Mouse (Mus musculus) gastrocnemius, postnatal 36 days (tissue): ENCODE measurements around the gene Hdac1. TPM values are rescaled to one million over a fixed set of nuclear protein-coding genes. Genes with fewer than 3 reads are reported as not detected.
A peak's percentile ranks its signal among the peaks of the same experiment; 100 is the strongest.
"Not testable (repeated sequence)": the region's sequence is repeated elsewhere in the genome, so short reads cannot be mapped to it uniquely, and the experiment has no call there.

Experiments
- DNase-seq, 2 experiments: peaks; one replicate each; pipeline ENCODE4 v3.0.0; 2022
- intact Hi-C: fragments of 180-260 bp; cut with DNase I; formaldehyde crosslinking; loops from one replicate; pipeline ENCODE4 v1.15.1; 2025
- total RNA-seq, 2 experiments: library from RNA; stranded (reverse); gene quantifications; 2 replicates each; pipeline ENCODE4 v1.2.3; 2021

Hdac1 gene
- total RNA-seq, 2 experiments from 2014 or later, result 9.0 to 9.9 TPM

GRCm38 (mm10) chr4:129563718-129564117 is 21.2 kb upstream of the Hdac1 start:
- intact Hi-C loops, result no loop called here
- DNase-seq, result no peak

DNA sequence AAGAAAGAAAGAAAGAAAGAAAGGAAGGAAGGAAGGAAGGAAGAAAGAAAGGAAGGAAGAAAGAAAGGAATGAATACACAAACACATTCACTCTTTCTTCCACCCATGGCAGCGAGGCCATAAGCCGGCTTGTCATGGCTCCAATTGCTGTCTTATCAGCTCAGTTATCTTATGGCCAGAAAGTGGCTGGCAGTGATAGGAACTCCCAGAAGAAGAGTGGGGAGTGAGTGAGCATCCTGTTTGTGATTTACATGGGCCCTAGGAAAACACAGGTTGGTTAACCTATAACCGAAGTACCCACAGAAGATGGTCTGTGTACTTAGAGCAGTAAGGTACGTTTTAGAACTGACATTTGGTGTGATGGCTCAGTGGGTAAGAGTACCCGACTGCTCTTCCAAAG is 18.7 kb upstream of the Hdac1 start:
- no peak for DNase-seq
- intact Hi-C loops, result no loop called here

DNA sequence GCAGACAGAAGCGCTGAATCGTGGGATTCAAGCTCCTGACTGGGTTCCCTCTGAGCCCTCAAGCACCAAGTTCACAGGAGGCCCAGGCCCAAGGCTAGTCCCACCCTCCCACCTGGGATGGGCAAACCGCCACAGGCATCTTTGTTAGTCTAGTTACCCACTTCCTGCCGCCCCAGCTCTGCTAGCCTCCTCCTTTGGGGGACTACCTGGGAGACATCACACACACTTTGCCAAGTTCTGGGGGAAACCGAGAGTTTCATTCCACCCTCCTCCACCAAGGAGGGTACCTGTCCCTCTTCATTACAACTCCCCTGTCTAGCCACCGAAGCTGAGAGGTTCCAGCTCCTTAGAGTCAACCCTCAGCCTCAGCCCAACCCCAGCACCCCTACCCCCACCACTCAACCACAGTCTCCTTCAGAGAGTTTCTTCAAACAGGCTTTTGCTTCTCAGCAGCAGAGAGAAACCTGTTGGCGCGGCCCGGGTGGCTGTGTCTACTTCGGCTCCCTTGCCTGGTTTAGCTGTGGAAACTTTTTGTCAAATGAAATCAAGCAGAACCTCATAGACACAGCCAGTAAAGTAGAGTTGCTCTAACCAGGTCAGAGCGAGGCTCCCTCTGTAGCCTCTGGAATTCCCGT is 15.9 kb upstream of the Hdac1 start:
- no peak for DNase-seq
- intact Hi-C loops, result no loop called here

DNA sequence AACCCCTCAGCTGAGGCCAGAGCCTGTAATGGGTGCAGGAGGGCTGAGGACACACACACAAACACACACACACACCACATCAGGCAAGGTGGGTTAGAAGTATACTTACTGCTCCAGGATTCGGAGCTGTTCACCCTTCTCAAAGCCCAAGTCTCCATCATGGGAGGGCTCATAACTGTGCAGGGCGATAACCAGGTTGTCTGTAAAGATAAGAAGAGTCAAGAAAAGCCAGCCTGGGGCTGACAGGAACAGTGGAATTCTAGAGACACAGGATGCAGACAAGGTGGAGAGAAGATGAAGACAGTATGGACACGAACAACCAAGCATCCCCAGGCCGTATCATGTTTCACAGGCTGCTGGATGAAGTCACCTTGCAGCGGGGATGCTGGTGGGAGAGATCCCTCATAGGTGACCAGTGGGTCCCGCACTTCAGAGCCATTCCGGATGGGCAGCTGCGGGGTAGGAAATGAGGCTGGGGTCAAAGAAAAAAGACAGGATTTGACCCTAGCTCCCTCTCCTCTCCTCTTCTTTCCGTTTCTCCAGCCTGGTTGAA is 14.8 kb upstream of the Hdac1 start:
- DNase-seq, result no peak
- intact Hi-C loops, result no loop called here

- peak; percentile 74 to 88 for DNase-seq
Observed at GRCm38 (mm10) chr4:129556532-129557223, 14.2 kb upstream of the Hdac1 start.

GRCm38 (mm10) chr4:129555862-129556531 is 13.5 kb upstream of the Hdac1 start:
- no peak for DNase-seq
- intact Hi-C loops, result no loop called here

More at GRCm38 (mm10) chr4:129556532-129557223, 14.2 kb upstream of the Hdac1 start:
- intact Hi-C loops, result no loop called here

GRCm38 (mm10) chr4:129555421-129555861 is 12.9 kb upstream of the Hdac1 start:
- intact Hi-C loops, result no loop called here
- peak in 1 of 2 experiments; percentile 21 for DNase-seq

GRCm38 (mm10) chr4:129554512-129554911 is 12.0 kb upstream of the Hdac1 start:
- intact Hi-C loops, DNase-seq: not testable (repeated sequence)

DNA sequence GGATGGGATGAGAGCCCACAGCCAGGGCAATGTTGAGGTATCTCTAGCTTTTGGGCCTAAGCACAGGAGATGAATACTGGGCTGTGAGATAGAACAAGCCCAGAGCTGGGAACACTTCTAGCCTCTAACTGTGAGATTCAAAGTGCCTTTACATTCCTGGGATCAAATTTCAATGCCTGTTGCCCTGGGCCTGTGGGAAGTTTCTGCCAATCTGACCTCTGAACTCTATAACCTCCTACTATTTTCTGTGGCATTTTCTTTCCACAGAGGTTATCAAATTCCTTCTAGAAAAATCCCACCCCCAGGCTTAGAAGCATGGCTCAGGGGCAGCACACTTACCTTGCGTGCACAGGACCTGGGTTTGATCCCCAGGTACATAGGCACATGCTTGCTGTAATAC is 7.8 kb upstream of the Hdac1 start:
- intact Hi-C loops, result no loop called here
- DNase-seq, result no peak

GRCm38 (mm10) chr4:129549306-129549705 is 6.8 kb upstream of the Hdac1 start:
- intact Hi-C loops, result no loop called here
- no peak for DNase-seq

GRCm38 (mm10) chr4:129547631-129548030 is 5.1 kb upstream of the Hdac1 start:
- DNase-seq, intact Hi-C loops: not testable (repeated sequence)

GRCm38 (mm10) chr4:129544106-129544505 is 1.6 kb upstream of the Hdac1 start:
- DNase-seq, result no peak
- intact Hi-C loops, result loop anchor here (5.0 kb wide), 1 partner anchor 58 kb away; the partner anchor contains the start of genes Eif3i and Tmem234

- intact Hi-C loops, result loop anchor here (5.0 kb wide), 1 partner anchor 60 kb away; the partner anchor contains the start of genes Eif3i and Tmem234
- DNase-seq, result no peak
Observed at GRCm38 (mm10) chr4:129541868-129542591, 483 bp downstream of the Hdac1 start.

DNA sequence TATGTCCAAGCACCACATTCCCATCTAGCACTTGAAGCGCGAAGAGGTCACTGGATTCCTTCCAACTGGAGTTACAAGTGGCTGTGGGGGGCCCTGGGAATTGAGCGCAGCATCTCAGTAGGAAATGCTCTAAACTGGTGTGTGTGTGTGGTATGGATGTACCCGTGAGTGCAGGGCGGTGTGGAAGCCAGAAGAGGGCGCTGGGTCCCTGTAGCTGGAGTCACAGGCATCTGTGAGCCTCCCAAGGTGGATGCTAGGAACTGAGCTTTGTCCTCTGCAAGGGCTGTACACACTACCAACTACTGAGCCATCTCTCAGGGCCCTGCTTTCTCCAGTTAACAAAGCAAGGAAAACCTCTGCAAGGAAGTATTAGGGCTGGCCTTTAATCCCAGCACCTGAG is 2.5 kb downstream of the Hdac1 start:
- intact Hi-C loops, result loop anchor here (5.0 kb wide), 1 partner anchor 62 kb away; the partner anchor contains the start of genes Eif3i and Tmem234

DNA sequence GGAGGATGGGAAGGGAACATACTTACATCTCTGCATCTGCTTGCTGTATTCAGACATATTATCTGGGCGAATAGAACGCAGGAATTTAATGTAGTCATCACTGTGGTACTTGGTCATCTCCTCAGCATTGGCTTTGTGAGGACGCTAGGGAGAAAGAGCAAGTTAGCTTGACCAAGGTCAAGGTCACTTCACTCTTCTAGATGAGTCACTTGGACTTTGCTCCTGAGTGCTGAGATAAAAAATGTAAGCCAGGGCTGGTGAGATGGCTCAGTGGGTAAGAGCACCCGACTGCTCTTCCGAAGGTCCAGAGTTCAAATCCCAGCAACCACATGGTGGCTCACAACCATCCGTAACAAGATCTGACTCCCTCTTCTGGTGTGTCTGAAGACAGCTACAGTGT is 13.6 kb downstream of the Hdac1 start:
- DNase-seq, intact Hi-C loops: not testable (repeated sequence)

More for the DNA sequence above, 2.5 kb downstream of the Hdac1 start:
- no peak for DNase-seq

GRCm38 (mm10) chr4:129525889-129526288 is 16.6 kb downstream of the Hdac1 start:
- intact Hi-C loops, result no loop called here
- no peak for DNase-seq

DNA sequence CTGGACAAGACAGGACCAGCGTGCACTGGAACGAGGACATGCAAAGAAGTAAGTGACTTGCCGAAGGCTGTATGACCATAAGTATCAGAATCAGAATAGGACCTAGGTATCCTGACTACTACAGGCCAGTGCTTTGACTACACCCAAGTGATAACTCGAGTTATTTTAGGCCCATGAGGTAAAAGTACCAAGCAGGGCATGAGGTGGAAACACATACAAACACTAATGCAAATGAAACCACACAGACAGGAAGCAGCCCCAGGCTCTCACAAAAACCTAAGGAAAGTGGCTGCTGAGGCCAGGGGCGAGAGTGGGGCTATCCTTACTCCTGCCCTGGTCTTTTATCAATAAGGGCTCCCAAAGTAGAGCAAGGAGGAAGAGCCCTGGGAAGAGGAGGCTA is 17.2 kb downstream of the Hdac1 start:
- intact Hi-C loops, result no loop called here
- no peak for DNase-seq

DNA sequence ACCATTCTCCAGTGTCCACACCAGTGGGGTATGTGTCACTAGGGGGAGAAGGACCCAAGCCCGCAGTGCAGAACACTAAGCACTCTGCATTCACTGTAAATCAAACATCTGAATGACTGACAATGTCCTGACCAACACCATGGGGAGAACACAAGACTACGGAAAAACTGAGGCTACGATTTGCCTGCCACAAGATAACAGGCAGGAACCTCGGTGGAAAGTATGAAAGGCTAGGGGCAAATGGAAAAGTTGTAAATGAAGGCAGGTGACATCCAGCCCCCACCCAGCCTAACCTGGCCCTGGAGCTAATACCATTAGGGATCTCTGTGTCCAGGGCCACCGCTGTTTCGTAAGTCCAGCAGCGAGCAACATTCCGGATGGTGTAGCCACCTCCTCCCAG is 24.0 kb downstream of the Hdac1 start:
- intact Hi-C loops, result no loop called here
- DNase-seq, result no peak

- DNase-seq, result no peak
- intact Hi-C loops, result no loop called here
Observed at GRCm38 (mm10) chr4:129516925-129517324, 25.6 kb downstream of the Hdac1 start.

- intact Hi-C loops, result no loop called here
- no peak for DNase-seq
Observed at GRCm38 (mm10) chr4:129514300-129514898, 28.1 kb downstream of the Hdac1 start.
